Mouse (Mus musculus): ENCODE data around the gene Cetn2. TPM values are rescaled to one million over a fixed set of nuclear protein-coding genes. Genes with fewer than 3 reads are reported as not detected.

The Cetn2 gene
- polyA plus RNA-seq, 1 experiment from 2014 or later: 78.6 TPM

GRCm38 (mm10) chrX:72908404-72908741 lies 9.8 kb downstream of the Cetn2 start:
- no peak overlapping the region for H3K4me3 ChIP-seq (replicated peaks; ENCODE audit: low read length)
- no peak overlapping the region for H3K9ac ChIP-seq
- H3K27me3 ChIP-seq (ENCODE audit: control insufficient read depth, insufficient read depth, low read length): no peaks in the 10 kb centered on the region
- 3% methylated on average over 2 of the region's 2 CpGs for WGBS
- H3K9me3 ChIP-seq (ENCODE audit: control insufficient read depth, low read length): no peaks in the 10 kb centered on the region
- peak; percentile 88 for ATAC-seq (ENCODE audit: low FRiP score)
- H3K4me2 ChIP-seq (replicated peaks): 0 out of 2 replicates have a peak overlapping the region, but pooled peaks have one; percentile 12
- peak; percentile 66 for DNase-seq (ENCODE audit: low spot score)
- no peaks in the 10 kb centered on the region for H3K36me3 ChIP-seq (replicated peaks; ENCODE audit: control insufficient read depth, insufficient read depth)
- no peaks in the 10 kb centered on the region for H3K4me1 ChIP-seq (replicated peaks; ENCODE audit: control insufficient read depth, insufficient read depth, low read length)
- H3K27ac ChIP-seq: no peak overlapping the region

DNA sequence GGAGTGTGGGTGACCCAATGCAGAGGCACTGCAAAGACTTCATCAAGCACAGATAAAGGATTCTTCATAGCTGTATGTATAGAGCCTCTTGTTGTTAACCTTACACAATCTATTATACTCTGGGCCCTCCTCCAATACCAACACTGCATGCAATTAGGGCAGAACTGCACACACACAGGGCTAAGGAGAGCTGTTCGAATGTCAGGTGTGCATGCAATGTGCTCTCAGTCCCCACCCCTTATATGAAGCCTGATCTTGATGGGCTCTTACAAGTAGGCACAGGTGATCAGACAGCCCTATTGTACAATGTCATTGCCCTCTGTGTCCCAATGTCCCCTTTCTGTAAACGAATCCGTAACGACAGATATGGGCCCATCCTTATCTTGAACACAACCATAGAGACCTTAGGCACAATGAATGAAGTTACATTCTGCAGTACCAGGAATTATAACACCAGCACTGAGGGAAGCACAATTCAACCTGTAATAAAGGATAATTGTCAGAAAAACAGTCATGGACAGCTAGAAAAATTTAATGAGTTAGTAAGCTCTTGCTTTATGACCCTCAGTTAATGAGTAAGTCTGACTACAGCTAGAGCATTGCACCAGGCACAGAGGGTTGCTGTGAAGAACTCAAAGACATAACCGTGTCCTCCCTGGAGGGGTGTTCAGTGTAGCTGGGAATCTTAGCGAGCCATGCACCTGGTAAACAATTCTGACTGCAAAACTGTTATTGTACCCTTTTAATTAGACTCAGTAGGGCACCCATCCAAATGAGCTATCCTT lies 10.4 kb downstream of the Cetn2 start:
- H3K4me2 ChIP-seq (replicated peaks): 0 out of 2 replicates have a peak overlapping the region, but pooled peaks have one; percentile 12
- ATAC-seq (ENCODE audit: low FRiP score) (peak; percentile 73), DNase-seq (ENCODE audit: low spot score) (no peak)
- H3K27me3 ChIP-seq (ENCODE audit: control insufficient read depth, insufficient read depth, low read length): no peaks in the 10 kb centered on the region
- WGBS: 76% methylated on average over 6 of the region's 6 CpGs
- H3K9ac ChIP-seq: no peak overlapping the region
- no peaks in the 10 kb centered on the region for H3K9me3 ChIP-seq (ENCODE audit: control insufficient read depth, low read length)
- H3K27ac ChIP-seq: peak overlapping the region; percentile 16; the same call in 1 of the 2 replicates
- H3K4me1 ChIP-seq (replicated peaks; ENCODE audit: control insufficient read depth, insufficient read depth, low read length): no peaks in the 10 kb centered on the region
- H3K4me3 ChIP-seq (replicated peaks; ENCODE audit: low read length): no peak overlapping the region
- no peaks in the 10 kb centered on the region for H3K36me3 ChIP-seq (replicated peaks; ENCODE audit: control insufficient read depth, insufficient read depth)

DNA sequence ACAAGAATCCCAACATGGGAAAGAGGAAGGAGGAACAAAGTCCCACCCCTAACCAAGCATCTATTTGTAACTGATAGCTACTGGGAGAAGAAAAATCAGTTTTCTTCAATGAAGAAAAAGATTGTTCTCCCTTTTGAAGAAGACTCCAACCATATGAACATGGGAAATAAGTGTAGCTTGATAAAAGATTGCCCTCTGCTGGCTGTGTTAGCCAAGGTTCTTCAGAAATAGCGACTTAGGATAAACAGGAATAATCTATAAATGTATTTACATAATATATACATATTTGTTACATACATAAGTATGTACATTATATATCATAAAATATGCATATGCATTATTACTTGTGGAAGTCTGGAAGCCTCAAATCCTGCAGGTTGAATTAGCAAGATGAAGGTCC lies 15.7 kb downstream of the Cetn2 start:
- H3K4me3 ChIP-seq (replicated peaks; ENCODE audit: low read length): no peak overlapping the region
- no peak overlapping the region for H3K9ac ChIP-seq

DNA sequence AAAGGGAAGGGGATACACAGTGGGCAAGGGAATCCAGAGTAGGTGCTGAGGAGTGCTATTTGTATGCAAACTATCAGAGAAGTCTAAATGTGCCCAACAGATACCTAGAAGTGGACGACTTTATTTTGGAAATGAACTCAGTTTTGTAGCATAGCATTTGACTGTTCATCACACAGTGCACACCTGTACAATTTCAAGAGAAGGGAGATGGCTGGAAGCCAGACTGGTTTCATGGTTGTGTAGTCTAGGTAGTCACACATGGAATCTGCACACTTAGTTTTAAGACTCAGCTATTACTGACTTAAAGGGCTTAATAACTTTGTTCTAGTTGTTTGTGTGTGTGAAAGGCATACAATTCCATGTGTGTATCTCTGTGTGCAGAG lies 22.2 kb downstream of the Cetn2 start:
- WGBS: 36% methylated on average over 1 of the region's 1 CpGs
- Histone ChIP-seq H3K4me1 (replicated peaks; ENCODE audit: control insufficient read depth, insufficient read depth, low read length) (peaks cover 8% of the 10 kb centered on the region; the same call in 1 of the 2 replicates), H3K4me2 (replicated peaks) (peak overlapping the region; percentile 30), H3K36me3 (replicated peaks; ENCODE audit: control insufficient read depth, insufficient read depth) (no peaks in the 10 kb centered on the region), H3K27ac (peak overlapping the region; percentile 87), H3K9me3 (ENCODE audit: control insufficient read depth, low read length) (no peaks in the 10 kb centered on the region), H3K27me3 (ENCODE audit: control insufficient read depth, insufficient read depth, low read length) (no peaks in the 10 kb centered on the region), H3K9ac (no peak overlapping the region), H3K4me3 (replicated peaks; ENCODE audit: low read length) (no peak overlapping the region)
- DNase-seq (ENCODE audit: low spot score): no peak
- no peak for ATAC-seq (ENCODE audit: low FRiP score)

More for the DNA sequence above, 15.7 kb downstream of the Cetn2 start:
- Histone ChIP-seq H3K4me2 (replicated peaks) (no peak overlapping the region), H3K27me3 (ENCODE audit: control insufficient read depth, insufficient read depth, low read length) (no peaks in the 10 kb centered on the region), H3K36me3 (replicated peaks; ENCODE audit: control insufficient read depth, insufficient read depth) (no peaks in the 10 kb centered on the region), H3K4me1 (replicated peaks; ENCODE audit: control insufficient read depth, insufficient read depth, low read length) (no peaks in the 10 kb centered on the region), H3K27ac (no peak overlapping the region), H3K9me3 (ENCODE audit: control insufficient read depth, low read length) (no peaks in the 10 kb centered on the region)
- DNase-seq (ENCODE audit: low spot score) (peak; percentile 31), ATAC-seq (ENCODE audit: low FRiP score) (no peak)
- 38% methylated on average over 1 of the region's 1 CpGs for WGBS

DNA sequence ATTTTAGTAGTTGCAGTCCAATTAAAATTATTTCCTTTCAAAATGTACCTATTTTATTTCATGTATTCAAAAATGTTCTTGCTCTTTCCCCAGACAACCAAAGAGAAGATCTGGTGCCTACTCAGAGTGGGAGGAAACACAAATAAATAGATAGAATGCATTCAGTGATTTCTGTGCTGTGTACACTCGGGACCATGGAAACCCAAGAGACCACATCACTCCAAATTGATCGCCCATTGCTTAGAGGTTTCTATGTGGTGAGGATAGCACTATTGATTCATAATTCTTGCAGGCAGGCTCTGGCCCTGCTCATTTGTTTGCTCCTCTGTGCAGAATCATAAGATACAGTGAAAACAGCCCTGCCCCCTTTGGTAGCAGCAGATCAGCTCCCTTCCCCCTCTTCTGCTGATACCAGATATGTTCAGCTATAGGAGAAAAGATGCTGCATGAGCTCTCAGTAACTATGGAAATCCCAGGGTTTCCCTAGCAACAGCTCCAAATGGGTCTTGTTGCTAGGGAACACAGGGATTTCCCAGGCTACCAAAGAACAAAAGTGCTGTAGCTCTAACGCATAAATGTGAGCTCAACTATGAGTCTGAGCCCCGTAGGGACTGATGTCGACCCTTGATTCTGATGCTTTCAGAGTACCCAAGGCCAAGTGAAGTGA lies 22.7 kb downstream of the Cetn2 start:
- peak; percentile 71 for DNase-seq (ENCODE audit: low spot score)
- peak; percentile 97 for ATAC-seq (ENCODE audit: low FRiP score)
- WGBS: 30% methylated on average over 5 of the region's 5 CpGs
- no peaks in the 10 kb centered on the region for H3K36me3 ChIP-seq (replicated peaks; ENCODE audit: control insufficient read depth, insufficient read depth)
- H3K27ac ChIP-seq: peak overlapping the region; percentile 87
- no peak overlapping the region for H3K4me3 ChIP-seq (replicated peaks; ENCODE audit: low read length)
- H3K9ac ChIP-seq: no peak overlapping the region
- H3K4me2 ChIP-seq (replicated peaks): peak overlapping the region; percentile 30
- peaks cover 8% of the 10 kb centered on the region; the same call in 1 of the 2 replicates for H3K4me1 ChIP-seq (replicated peaks; ENCODE audit: control insufficient read depth, insufficient read depth, low read length)
- no peaks in the 10 kb centered on the region for H3K27me3 ChIP-seq (ENCODE audit: control insufficient read depth, insufficient read depth, low read length)
- no peaks in the 10 kb centered on the region for H3K9me3 ChIP-seq (ENCODE audit: control insufficient read depth, low read length)

Other genes with a start within 250 kb of the Cetn2 start
- gene Gabrq, start 93.2 kb downstream of the Cetn2 start, polyA plus RNA-seq (2014; fragmentation: Nextera tagmentation; extraction: Ambion mirVana): 3.8 and 6.4 TPM in 2 replicates
- gene Nsdhl, start 146 bp upstream of the Cetn2 start, polyA plus RNA-seq (2014; fragmentation: Nextera tagmentation; extraction: Ambion mirVana): 51.0 and 58.6 TPM in 2 replicates
- gene Zfp185, start 68.9 kb upstream of the Cetn2 start, polyA plus RNA-seq (2014; fragmentation: Nextera tagmentation; extraction: Ambion mirVana): 1.2 and 1.4 TPM in 2 replicates
- gene Pnma5, start 118.7 kb upstream of the Cetn2 start, polyA plus RNA-seq (2014; fragmentation: Nextera tagmentation; extraction: Ambion mirVana): not detected in 2 replicates
- gene Pnma3, start 146.4 kb upstream of the Cetn2 start, polyA plus RNA-seq (2014; fragmentation: Nextera tagmentation; extraction: Ambion mirVana): 2.8 and 4.4 TPM in 2 replicates
- gene Xlr4a, start 164.1 kb upstream of the Cetn2 start, polyA plus RNA-seq (2014; fragmentation: Nextera tagmentation; extraction: Ambion mirVana): not detected in 2 replicates
- gene Xlr3a, start 178.7 kb upstream of the Cetn2 start, polyA plus RNA-seq (2014; fragmentation: Nextera tagmentation; extraction: Ambion mirVana): 4.8 and 7.7 TPM in 2 replicates
- 0.31 and 0.80 TPM in 2 replicates for gene Gm14685, start 198.6 kb upstream of the Cetn2 start, polyA plus RNA-seq (2014; fragmentation: Nextera tagmentation; extraction: Ambion mirVana)
- gene Xlr5b, start 230.4 kb upstream of the Cetn2 start, polyA plus RNA-seq (2014; fragmentation: Nextera tagmentation; extraction: Ambion mirVana): not detected in 2 replicates
- gene DXBay18, start 231.0 kb upstream of the Cetn2 start, polyA plus RNA-seq (2014; fragmentation: Nextera tagmentation; extraction: Ambion mirVana): 0.59 TPM in 1 of 2 replicates, not detected in the other

Measured in hindbrain, embryonic 14.5 days (tissue).